Mouse (Mus musculus): ENCODE data around the gene Cdon. TPM values are rescaled to one million over a fixed set of nuclear protein-coding genes. Genes with fewer than 3 reads are reported as not detected.
A peak's percentile ranks its signal among the peaks of the same experiment; 100 is the strongest.
"Not testable (repeated sequence)": the region's sequence is repeated elsewhere in the genome, so short reads cannot be mapped to it uniquely, and the experiment has no call there.

Cdon gene
- total and polyA plus RNA-seq, 2 experiments from 2014 or later, result 1.3 to 13.7 TPM

DNA sequence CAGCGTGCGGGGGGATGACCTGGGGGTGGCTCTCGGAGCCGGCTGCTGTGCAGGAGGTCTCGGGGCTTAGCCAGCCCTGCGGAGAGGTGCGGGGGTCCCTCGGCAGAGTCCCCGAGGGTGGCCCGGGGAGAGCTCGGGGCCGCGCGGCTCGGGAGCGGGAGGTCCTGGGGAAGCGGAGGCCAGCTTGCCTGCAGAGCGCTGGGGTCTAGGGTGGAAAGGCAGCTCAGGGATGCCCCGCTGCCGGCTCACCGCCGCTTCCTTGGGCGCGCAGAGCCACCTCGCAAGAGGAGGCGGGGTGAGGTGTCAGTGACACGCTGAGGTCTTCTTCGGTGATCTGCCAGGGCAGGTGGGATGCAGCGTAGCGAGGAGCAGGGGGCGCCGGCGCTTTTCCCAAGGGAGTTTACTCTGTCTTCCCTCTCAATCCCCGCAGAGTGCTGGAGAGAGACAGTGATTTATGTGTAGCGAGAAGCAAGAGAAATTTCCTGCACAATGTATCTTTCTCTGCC lies 855 bp downstream of the Cdon start:
- peak overlapping the region; percentile 89 for H3K4me3 ChIP-seq (ENCODE audit: low read depth, low read length)
- DNase-seq, result peak; percentile 72
- H3K4me2 ChIP-seq (ENCODE audit: low read depth), result peak overlapping the region; percentile 70
- 3% methylated on average over 30 of the region's 35 CpGs for WGBS
- H3K27me3 ChIP-seq (ENCODE audit: insufficient read depth, low read length), result no peaks in the 10 kb centered on the region
- peak overlapping the region; percentile 93 for H3K27ac ChIP-seq (ENCODE audit: low read depth, low read length)
- H3K9me3 ChIP-seq (ENCODE audit: low read length), result no peaks in the 10 kb centered on the region
- peak; percentile 65 for ATAC-seq
- peaks cover 17% of the 10 kb centered on the region for H3K4me1 ChIP-seq (ENCODE audit: insufficient read depth)
- H3K9ac ChIP-seq, result peak overlapping the region; percentile 91
- peak; percentile 33 for TF ChIP-seq CTCF (IDR thresholded peaks at IDR 0.05; ENCODE audit: low read depth)
- H3K36me3 ChIP-seq (ENCODE audit: insufficient read depth), result no peaks in the 10 kb centered on the region

DNA sequence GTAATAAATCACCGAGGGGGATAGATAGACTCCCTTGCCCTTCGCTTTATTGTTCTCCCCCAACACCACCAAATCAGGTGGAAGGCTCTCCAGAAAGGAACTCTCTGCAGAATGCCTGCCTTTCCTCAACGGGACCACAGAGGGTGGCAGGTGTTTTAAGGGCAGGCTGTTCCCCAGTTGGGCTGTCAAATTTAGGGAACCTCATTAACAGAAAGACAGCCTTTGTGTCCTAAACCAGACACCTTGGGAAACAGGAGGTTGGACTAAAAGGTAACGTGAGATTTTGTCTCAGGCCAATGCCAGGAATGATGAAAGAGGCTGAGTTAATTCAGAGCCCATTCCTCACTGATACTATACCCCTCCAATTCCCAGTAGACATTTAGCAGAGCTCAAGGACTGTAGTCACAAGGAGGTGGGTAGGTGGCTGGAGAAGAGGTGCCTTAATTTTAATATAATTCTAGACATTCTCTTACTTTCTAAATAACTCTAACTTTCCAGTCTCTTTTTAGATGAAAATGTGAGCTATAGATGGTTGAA lies 1.5 kb downstream of the Cdon start:
- peak overlapping the region; percentile 93 for H3K27ac ChIP-seq (ENCODE audit: low read depth, low read length)

DNA sequence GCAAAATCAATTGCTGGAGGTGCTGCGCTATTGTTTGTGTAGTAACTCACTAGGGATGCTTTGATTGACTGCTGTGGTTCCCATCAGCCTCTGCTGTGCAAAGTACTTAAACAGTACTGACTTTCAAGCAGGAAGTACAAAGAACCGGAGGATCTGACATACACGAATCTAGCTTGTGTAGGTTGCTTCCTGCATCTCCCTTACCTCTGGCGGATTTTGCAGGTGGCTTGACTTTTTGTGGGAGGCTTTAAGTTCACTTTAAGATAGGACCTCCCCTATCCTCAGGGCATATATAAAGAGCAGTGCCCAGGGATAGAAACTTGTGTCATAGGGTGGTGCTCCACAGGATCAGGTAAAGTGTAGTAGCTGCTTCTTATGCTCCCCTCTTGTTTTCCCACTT lies 2.3 kb downstream of the Cdon start:
- 8% methylated on average over 4 of the region's 4 CpGs for WGBS
- ATAC-seq, result no peak
- Histone ChIP-seq H3K27me3 (ENCODE audit: insufficient read depth, low read length) (no peaks in the 10 kb centered on the region), H3K27ac (ENCODE audit: low read depth, low read length) (no peak overlapping the region), H3K4me1 (ENCODE audit: insufficient read depth) (peaks cover 22% of the 10 kb centered on the region), H3K9ac (0 out of 2 replicates have a peak overlapping the region, but pooled peaks have one; percentile 35), H3K4me2 (ENCODE audit: low read depth) (peak overlapping the region; percentile 70), H3K4me3 (ENCODE audit: low read depth, low read length) (peak overlapping the region; percentile 89), H3K9me3 (ENCODE audit: low read length) (no peaks in the 10 kb centered on the region), H3K36me3 (ENCODE audit: insufficient read depth) (no peaks in the 10 kb centered on the region)
- DNase-seq, result no peak
- TF ChIP-seq CTCF (IDR thresholded peaks at IDR 0.05; ENCODE audit: low read depth), result no peak

More for the DNA sequence above, 1.5 kb downstream of the Cdon start:
- Histone ChIP-seq H3K4me1 (ENCODE audit: insufficient read depth) (peaks cover 17% of the 10 kb centered on the region), H3K9me3 (ENCODE audit: low read length) (no peaks in the 10 kb centered on the region), H3K9ac (peak overlapping the region; percentile 91), H3K27me3 (ENCODE audit: insufficient read depth, low read length) (no peaks in the 10 kb centered on the region), H3K4me3 (ENCODE audit: low read depth, low read length) (peak overlapping the region; percentile 89), H3K36me3 (ENCODE audit: insufficient read depth) (no peaks in the 10 kb centered on the region), H3K4me2 (ENCODE audit: low read depth) (peak overlapping the region; percentile 70)
- WGBS, result 2% methylated on average over 4 of the region's 4 CpGs
- ATAC-seq (no peak), DNase-seq (no peak)
- no peak for TF ChIP-seq CTCF (IDR thresholded peaks at IDR 0.05; ENCODE audit: low read depth)

- Histone ChIP-seq H3K27me3 (ENCODE audit: insufficient read depth, low read length) (no peaks in the 10 kb centered on the region), H3K27ac (ENCODE audit: low read depth, low read length) (peak overlapping the region; percentile 71), H3K9me3 (ENCODE audit: low read length) (no peaks in the 10 kb centered on the region), H3K9ac (peak overlapping the region; percentile 47), H3K4me2 (ENCODE audit: low read depth) (peak overlapping the region; percentile 56), H3K4me3 (ENCODE audit: low read depth, low read length) (peak overlapping the region; percentile 32), H3K4me1 (ENCODE audit: insufficient read depth) (peaks cover 23% of the 10 kb centered on the region), H3K36me3 (ENCODE audit: insufficient read depth) (no peaks in the 10 kb centered on the region)
- peak; percentile 43; the same call in 1 of the 2 replicates for TF ChIP-seq CTCF (IDR thresholded peaks at IDR 0.05; ENCODE audit: low read depth)
- WGBS, result 6% methylated on average over 8 of the region's 8 CpGs
- ATAC-seq, result peak; percentile 53
- DNase-seq, result peak; percentile 77
Observed at GRCm38 (mm10) chr9:35424671-35425070, 3.7 kb downstream of the Cdon start.

- peaks cover 24% of the 10 kb centered on the region for H3K4me1 ChIP-seq (ENCODE audit: insufficient read depth)
- 0 out of 2 replicates have a peak, but pooled peaks have one; percentile 18 for ATAC-seq
- H3K4me3 ChIP-seq (ENCODE audit: low read depth, low read length), result no peak overlapping the region
- H3K9me3 ChIP-seq (ENCODE audit: low read length), result no peaks in the 10 kb centered on the region
- H3K9ac ChIP-seq, result no peak overlapping the region
- no peak overlapping the region for H3K4me2 ChIP-seq (ENCODE audit: low read depth)
- WGBS, result 60% methylated on average over 8 of the region's 8 CpGs
- H3K27me3 ChIP-seq (ENCODE audit: insufficient read depth, low read length), result no peaks in the 10 kb centered on the region
- H3K36me3 ChIP-seq (ENCODE audit: insufficient read depth), result no peaks in the 10 kb centered on the region
- no peak for DNase-seq
- no peak overlapping the region; the same call in 1 of the 2 replicates for H3K27ac ChIP-seq (ENCODE audit: low read depth, low read length)
- no peak for TF ChIP-seq CTCF (IDR thresholded peaks at IDR 0.05; ENCODE audit: low read depth)
Observed at GRCm38 (mm10) chr9:35430476-35430875, 9.5 kb downstream of the Cdon start.

DNA sequence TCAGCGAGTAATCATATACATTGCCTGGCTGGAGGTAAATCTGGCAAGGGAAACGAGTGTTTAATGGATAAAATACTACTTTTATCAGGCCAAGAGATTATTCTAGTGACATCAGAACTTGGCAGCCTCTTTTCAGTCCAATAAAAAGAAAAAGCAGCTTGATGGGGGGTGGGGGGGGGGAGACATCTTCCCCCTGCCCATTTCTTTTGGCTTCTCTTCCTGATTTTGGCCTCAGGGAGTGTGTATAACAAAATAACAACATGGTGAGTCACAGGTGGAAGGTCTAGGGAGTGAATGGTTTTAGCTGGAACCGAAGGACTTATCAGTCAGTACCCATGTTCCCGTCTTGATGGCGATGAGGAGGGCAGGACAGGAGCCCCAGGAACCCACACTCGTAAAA lies 10.5 kb downstream of the Cdon start:
- Histone ChIP-seq H3K4me2 (ENCODE audit: low read depth) (no peak overlapping the region), H3K27ac (ENCODE audit: low read depth, low read length) (no peak overlapping the region), H3K9me3 (ENCODE audit: low read length) (no peaks in the 10 kb centered on the region), H3K9ac (no peak overlapping the region), H3K4me1 (ENCODE audit: insufficient read depth) (peaks cover 19% of the 10 kb centered on the region), H3K4me3 (ENCODE audit: low read depth, low read length) (no peak overlapping the region), H3K27me3 (ENCODE audit: insufficient read depth, low read length) (no peaks in the 10 kb centered on the region), H3K36me3 (ENCODE audit: insufficient read depth) (no peaks in the 10 kb centered on the region)
- DNase-seq (no peak), ATAC-seq (no peak)
- WGBS, result 49% methylated on average over 6 of the region's 6 CpGs
- no peak for TF ChIP-seq CTCF (IDR thresholded peaks at IDR 0.05; ENCODE audit: low read depth)

- not testable (repeated sequence) for H3K4me2 ChIP-seq (ENCODE audit: low read depth); ATAC-seq; DNase-seq; H3K9ac ChIP-seq; H3K27me3 ChIP-seq (ENCODE audit: insufficient read depth, low read length); H3K9me3 ChIP-seq (ENCODE audit: low read length); H3K27ac ChIP-seq (ENCODE audit: low read depth, low read length); H3K4me3 ChIP-seq (ENCODE audit: low read depth, low read length); H3K36me3 ChIP-seq (ENCODE audit: insufficient read depth)
- peaks cover 16% of the 10 kb centered on the region for H3K4me1 ChIP-seq (ENCODE audit: insufficient read depth)
- 55% methylated on average over 3 of the region's 3 CpGs for WGBS
Observed at GRCm38 (mm10) chr9:35432717-35433297, 11.9 kb downstream of the Cdon start.
